Mouse (Mus musculus) ES-Bruce4 (cell line): ENCODE results near the gene Soat2. TPM values are rescaled to one million over a fixed set of nuclear protein-coding genes. Genes with fewer than 3 reads are reported as not detected.

Experiments
- H3K27ac ChIP-seq: 2 replicates; pipeline ENCODE4 v1.5.1; 2012; ENCODE audit warnings: low read length, inconsistent platforms; ENCODE audit not compliant: insufficient read depth
- H3K27me3 ChIP-seq: 2 replicates; pipeline ENCODE4 v1.6.1; 2012; ENCODE audit warnings: mild to moderate bottlenecking, low read length, inconsistent platforms; ENCODE audit not compliant: control insufficient read depth, poor library complexity, insufficient read depth, severe bottlenecking
- H3K36me3 ChIP-seq: 2 replicates; pipeline ENCODE4 v1.6.1; 2012; ENCODE audit warnings: inconsistent platforms, mild to moderate bottlenecking, low read length, moderate library complexity; ENCODE audit not compliant: control insufficient read depth, poor library complexity, insufficient read depth, severe bottlenecking
- H3K4me1 ChIP-seq: one replicate; pipeline ENCODE4 v1.8.1; 2011; ENCODE audit warnings: low read length; ENCODE audit not compliant: control insufficient read depth, insufficient read depth
- H3K4me3 ChIP-seq: 2 replicates; pipeline ENCODE4 v1.5.1; 2011; ENCODE audit warnings: low read depth, mild to moderate bottlenecking, low read length
- H3K9ac ChIP-seq: 2 replicates; pipeline ENCODE4 v1.6.1; 2012; ENCODE audit warnings: low read depth, mild to moderate bottlenecking, inconsistent platforms; ENCODE audit not compliant: poor library complexity, severe bottlenecking
- H3K9me3 ChIP-seq: replicated peaks from 2 replicates; pipeline ENCODE4 v1.6.1; 2012; ENCODE audit warnings: mild to moderate bottlenecking, low read length, inconsistent platforms; ENCODE audit not compliant: control insufficient read depth, poor library complexity, insufficient read depth, severe bottlenecking
- CTCF ChIP-seq: IDR thresholded peaks from one replicate; pipeline ENCODE4 v1.8.1; 2011; ENCODE audit warnings: low read depth, low read length
- EP300 ChIP-seq: IDR thresholded peaks from 2 replicates; pipeline ENCODE4 v1.6.1; 2011; ENCODE audit warnings: low read depth, low read length; ENCODE audit not compliant: insufficient read depth
- POLR2A ChIP-seq: IDR thresholded peaks from one replicate; pipeline ENCODE4 v1.8.1; 2011; ENCODE audit warnings: low read length; ENCODE audit not compliant: insufficient read depth
- polyA plus RNA-seq: library from polyadenylated mRNA; stranded (reverse); fragments of >200 nt; gene quantifications from 2 replicates; pipeline ENCODE4 v1.2.4, GENCODE M21; 2011; ENCODE audit warnings: low read depth; ENCODE audit not compliant: missing spikeins, insufficient read depth, insufficient read length

Soat2 gene
- polyA plus RNA-seq, 1 experiment, result 0.45 TPM

DNA sequence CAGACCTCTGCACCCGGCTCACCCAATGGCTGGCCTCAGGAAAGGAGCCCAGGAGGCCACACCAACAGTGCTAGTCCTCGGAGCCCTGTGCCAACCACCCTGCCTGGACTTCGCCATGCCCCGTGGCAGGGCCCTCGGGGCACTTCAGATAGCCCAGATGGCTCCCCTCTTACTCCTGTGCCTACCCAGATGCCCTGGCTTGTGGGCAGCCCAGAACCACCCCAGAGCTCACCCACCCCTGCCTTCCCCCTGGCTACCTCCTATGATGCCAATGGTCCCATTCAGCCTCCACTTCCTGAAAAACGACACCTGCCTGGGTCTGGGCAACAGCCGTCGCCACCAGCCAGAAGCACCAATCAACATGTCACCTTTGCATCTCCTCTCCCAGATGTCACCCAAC lies 37.5 kb upstream of the Soat2 start:
- H3K4me3 ChIP-seq, result no peak overlapping the region
- H3K27me3 ChIP-seq, result no peaks in the 10 kb centered on the region
- no peaks in the 10 kb centered on the region for H3K4me1 ChIP-seq
- H3K36me3 ChIP-seq, result no peaks in the 10 kb centered on the region
- H3K9me3 ChIP-seq, result no peaks in the 10 kb centered on the region
- no peak overlapping the region for H3K9ac ChIP-seq
- H3K27ac ChIP-seq, result no peak overlapping the region
- TF ChIP-seq EP300 (no peak), CTCF (no peak), POLR2A (no peak)

DNA sequence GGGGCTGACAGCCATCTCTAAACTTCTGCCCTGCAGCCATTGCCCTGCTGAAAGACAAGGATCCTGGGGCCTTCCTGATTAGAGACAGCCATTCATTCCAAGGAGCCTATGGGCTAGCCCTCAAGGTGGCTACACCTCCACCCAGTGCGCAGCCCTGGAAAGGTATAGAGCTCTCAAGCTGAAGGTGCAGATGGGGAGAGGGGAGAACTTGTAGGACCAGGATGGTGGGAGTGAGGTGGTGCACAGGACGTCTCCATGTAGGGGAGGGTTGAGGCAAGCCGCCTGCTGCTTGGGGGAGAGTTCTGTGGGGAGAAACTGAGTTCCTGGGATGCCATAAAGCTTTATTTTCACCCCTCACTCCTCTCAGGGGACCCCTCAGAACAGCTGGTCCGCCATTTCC lies 36.7 kb upstream of the Soat2 start:
- TF ChIP-seq EP300 (no peak), CTCF (no peak), POLR2A (no peak)

GRCm38 (mm10) chr15:102114651-102115260 lies 35.6 kb upstream of the Soat2 start:
- TF ChIP-seq EP300 (no peak), POLR2A (no peak), CTCF (no peak)
- no peaks in the 10 kb centered on the region; the same call in 1 of the 2 replicates for H3K36me3 ChIP-seq

More for the DNA sequence above, 36.7 kb upstream of the Soat2 start:
- no peak overlapping the region for H3K9ac ChIP-seq
- H3K4me1 ChIP-seq, result no peaks in the 10 kb centered on the region
- H3K36me3 ChIP-seq, result no peaks in the 10 kb centered on the region; the same call in 1 of the 2 replicates
- no peaks in the 10 kb centered on the region for H3K27me3 ChIP-seq
- no peaks in the 10 kb centered on the region for H3K9me3 ChIP-seq
- no peak overlapping the region for H3K27ac ChIP-seq
- no peak overlapping the region for H3K4me3 ChIP-seq

DNA sequence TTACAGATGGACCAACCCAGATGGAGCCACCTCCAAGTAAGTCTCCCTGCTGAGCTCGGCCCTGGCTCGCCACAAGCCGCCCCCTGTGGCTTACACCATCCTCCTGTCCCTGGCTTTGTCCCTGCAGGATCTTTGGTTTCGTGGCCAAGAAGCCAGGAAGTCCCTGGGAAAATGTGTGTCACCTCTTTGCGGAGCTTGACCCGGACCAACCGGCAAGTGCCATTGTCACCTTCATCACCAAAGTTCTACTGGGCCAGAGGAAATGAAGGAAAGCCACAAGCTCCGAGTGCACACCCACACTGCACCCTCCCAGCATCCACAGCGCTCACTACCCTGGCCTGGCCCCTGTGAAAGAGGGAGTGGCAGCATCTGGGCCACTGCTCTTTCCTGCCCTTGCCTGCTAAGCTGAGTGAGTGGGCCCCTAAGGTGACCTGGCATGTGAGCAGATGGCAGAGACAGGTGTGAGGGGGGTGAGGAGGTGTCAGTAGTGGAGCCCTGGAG lies 34.5 kb upstream of the Soat2 start:
- Histone ChIP-seq H3K36me3 (no peaks in the 10 kb centered on the region; the same call in 1 of the 2 replicates), H3K27ac (no peak overlapping the region)

More at GRCm38 (mm10) chr15:102114651-102115260, 35.6 kb upstream of the Soat2 start:
- Histone ChIP-seq H3K27me3 (no peaks in the 10 kb centered on the region), H3K27ac (no peak overlapping the region), H3K9me3 (no peaks in the 10 kb centered on the region), H3K4me3 (no peak overlapping the region), H3K9ac (no peak overlapping the region), H3K4me1 (no peaks in the 10 kb centered on the region)

GRCm38 (mm10) chr15:102116753-102117415 lies 33.4 kb upstream of the Soat2 start:
- TF ChIP-seq CTCF (no peak), EP300 (no peak), POLR2A (no peak)
- Histone ChIP-seq H3K36me3 (no peaks in the 10 kb centered on the region; the same call in 1 of the 2 replicates), H3K27me3 (no peaks in the 10 kb centered on the region), H3K4me3 (no peak overlapping the region), H3K9me3 (no peaks in the 10 kb centered on the region), H3K9ac (no peak overlapping the region), H3K27ac (no peak overlapping the region), H3K4me1 (no peaks in the 10 kb centered on the region)

More for the DNA sequence above, 34.5 kb upstream of the Soat2 start:
- Histone ChIP-seq H3K9me3 (no peaks in the 10 kb centered on the region), H3K9ac (no peak overlapping the region), H3K4me3 (no peak overlapping the region), H3K4me1 (no peaks in the 10 kb centered on the region), H3K27me3 (no peaks in the 10 kb centered on the region)
- TF ChIP-seq POLR2A, result no peak
- TF ChIP-seq EP300, result no peak
